Mouse (Mus musculus): ENCODE results near the gene Ccdc124. TPM values are rescaled to one million over a fixed set of nuclear protein-coding genes. Genes with fewer than 3 reads are reported as not detected.

The Ccdc124 gene
- polyA plus RNA-seq, 1 experiment from 2014 or later, result 97.3 TPM

GRCm38 (mm10) chr8:70841147-70842072, 32.3 kb downstream of the Ccdc124 start:
- 29% methylated on average over 22 of the region's 22 CpGs for WGBS
- DNase-seq (ENCODE audit: low spot score) (peak; percentile 99), ATAC-seq (replicated peaks; ENCODE audit: low FRiP score, low TSS enrichment, low read depth) (peak; percentile 6; the same call in 1 of the 2 replicates)
- Histone ChIP-seq H3K9ac (ENCODE audit: low read length) (no peak overlapping the region), H3K9me3 (ENCODE audit: control insufficient read depth, low read length) (no peaks in the 10 kb centered on the region), H3K36me3 (ENCODE audit: control insufficient read depth, insufficient read depth, low read length) (no peaks in the 10 kb centered on the region), H3K27ac (ENCODE audit: low read depth) (no peak overlapping the region), H3K4me2 (ENCODE audit: low read length) (no peak overlapping the region), H3K27me3 (replicated peaks; ENCODE audit: control insufficient read depth, insufficient read depth, low read length) (no peaks in the 10 kb centered on the region), H3K4me3 (ENCODE audit: low read depth, low read length) (no peak overlapping the region), H3K4me1 (replicated peaks; ENCODE audit: control insufficient read depth, insufficient read depth, low read length) (peaks cover 8% of the 10 kb centered on the region)

DNA sequence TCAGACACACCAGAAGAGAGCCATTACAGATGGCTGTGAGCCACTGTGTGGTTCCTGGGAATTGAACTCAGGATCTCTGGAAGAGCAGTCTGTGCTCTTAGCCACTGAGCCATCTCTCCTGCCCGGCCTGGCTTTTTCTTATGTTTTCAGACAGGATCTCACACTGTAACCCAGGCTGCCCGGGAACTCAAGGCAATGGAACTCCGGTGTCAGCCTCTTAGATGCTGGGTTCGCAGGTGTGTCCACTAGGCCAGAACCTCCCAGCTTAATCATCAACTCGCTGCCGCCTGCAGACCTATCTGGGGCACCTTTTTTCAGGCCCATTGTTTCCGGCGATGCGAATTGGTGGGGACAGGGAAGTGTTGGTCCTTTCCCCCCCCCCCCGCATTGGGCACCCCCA, 33.1 kb downstream of the Ccdc124 start:
- DNase-seq (ENCODE audit: low spot score), result no peak
- Histone ChIP-seq H3K4me2 (ENCODE audit: low read length) (0 out of 2 replicates have a peak overlapping the region, but pooled peaks have one; percentile 3), H3K9ac (ENCODE audit: low read length) (no peak overlapping the region), H3K27ac (ENCODE audit: low read depth) (peak overlapping the region; percentile 70; the same call in 1 of the 2 replicates), H3K4me3 (ENCODE audit: low read depth, low read length) (no peak overlapping the region), H3K27me3 (replicated peaks; ENCODE audit: control insufficient read depth, insufficient read depth, low read length) (no peaks in the 10 kb centered on the region), H3K9me3 (ENCODE audit: control insufficient read depth, low read length) (no peaks in the 10 kb centered on the region), H3K36me3 (ENCODE audit: control insufficient read depth, insufficient read depth, low read length) (0 out of 2 replicates have a peak, but pooled peaks cover 4% of the 10 kb centered on the region), H3K4me1 (replicated peaks; ENCODE audit: control insufficient read depth, insufficient read depth, low read length) (peaks cover 8% of the 10 kb centered on the region)
- ATAC-seq (replicated peaks; ENCODE audit: low FRiP score, low TSS enrichment, low read depth), result no peak
- 48% methylated on average over 10 of the region's 10 CpGs for WGBS

- 2% methylated on average over 55 of the region's 55 CpGs for WGBS
- ATAC-seq (replicated peaks; ENCODE audit: low FRiP score, low TSS enrichment, low read depth) (peak; percentile 97), DNase-seq (ENCODE audit: low spot score) (peak; percentile 97)
- peak within 1 kb of the TSS; percentile 79 for H3K9ac ChIP-seq (ENCODE audit: low read length)
- peaks cover 10% of the 10 kb centered on the region; the same call in 1 of the 2 replicates for H3K36me3 ChIP-seq (ENCODE audit: control insufficient read depth, insufficient read depth, low read length)
- peaks cover 7% of the 10 kb centered on the region for H3K4me1 ChIP-seq (replicated peaks; ENCODE audit: control insufficient read depth, insufficient read depth, low read length)
- no peaks in the 10 kb centered on the region for H3K9me3 ChIP-seq (ENCODE audit: control insufficient read depth, low read length)
- peak within 1 kb of the TSS; percentile 61 for H3K4me2 ChIP-seq (ENCODE audit: low read length)
- peak within 1 kb of the TSS; percentile 63 for H3K4me3 ChIP-seq (ENCODE audit: low read depth, low read length)
- H3K27ac ChIP-seq (ENCODE audit: low read depth), result peak within 1 kb of the TSS; percentile 90
- H3K27me3 ChIP-seq (replicated peaks; ENCODE audit: control insufficient read depth, insufficient read depth, low read length), result no peaks in the 10 kb centered on the region
Measured at GRCm38 (mm10) chr8:70839408-70840351, 34.1 kb downstream of the Ccdc124 start, which contains the start of gene Arrdc2. Gene Arrdc2, minus strand, starts transcription at chr8:70839720.

DNA sequence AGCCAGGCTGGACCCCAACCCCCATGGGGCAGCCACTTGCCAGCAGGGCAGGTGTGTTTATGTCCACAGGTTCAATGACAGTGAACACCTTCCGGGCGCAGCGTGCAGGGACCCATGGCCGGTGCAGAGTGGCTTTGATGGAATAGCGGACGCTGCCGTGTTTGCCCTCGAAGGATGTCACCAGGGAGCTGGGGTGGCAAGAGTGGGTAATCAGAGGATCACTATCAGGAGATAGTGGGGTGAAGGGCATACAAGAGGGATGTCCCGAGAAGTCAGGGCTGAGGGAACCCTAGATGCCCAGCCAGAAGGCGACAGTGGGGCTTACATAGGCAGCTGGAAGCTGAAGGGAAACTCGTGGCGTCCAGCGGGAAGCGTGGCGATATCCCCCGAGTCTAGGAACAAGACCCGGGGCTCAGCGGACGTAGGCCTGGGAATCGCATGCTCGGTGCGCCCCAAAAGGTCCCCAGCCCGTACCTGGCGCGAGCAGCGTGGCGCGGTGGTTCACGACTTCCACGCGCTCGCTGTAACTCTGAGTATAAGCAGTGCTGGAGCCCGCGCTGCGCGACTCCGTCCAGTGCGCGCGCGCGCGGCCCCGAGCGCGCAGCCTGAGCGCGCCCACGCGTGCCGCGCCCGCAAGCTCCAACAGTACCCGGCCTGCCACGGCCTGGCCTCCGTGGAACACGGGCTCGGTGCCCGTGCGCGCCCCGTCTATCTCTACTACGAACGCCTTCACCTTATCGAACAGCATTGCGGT, 34.9 kb downstream of the Ccdc124 start:
- Histone ChIP-seq H3K4me1 (replicated peaks; ENCODE audit: control insufficient read depth, insufficient read depth, low read length) (peaks cover 6% of the 10 kb centered on the region), H3K4me2 (ENCODE audit: low read length) (peak overlapping the region; percentile 61), H3K27ac (ENCODE audit: low read depth) (peak overlapping the region; percentile 90), H3K9ac (ENCODE audit: low read length) (peak overlapping the region; percentile 79), H3K4me3 (ENCODE audit: low read depth, low read length) (peak overlapping the region; percentile 63), H3K9me3 (ENCODE audit: control insufficient read depth, low read length) (no peaks in the 10 kb centered on the region), H3K36me3 (ENCODE audit: control insufficient read depth, insufficient read depth, low read length) (peaks cover 10% of the 10 kb centered on the region; the same call in 1 of the 2 replicates), H3K27me3 (replicated peaks; ENCODE audit: control insufficient read depth, insufficient read depth, low read length) (no peaks in the 10 kb centered on the region)
- 2% methylated on average over 66 of the region's 66 CpGs for WGBS
- peak; percentile 41 for ATAC-seq (replicated peaks; ENCODE audit: low FRiP score, low TSS enrichment, low read depth)
- DNase-seq (ENCODE audit: low spot score), result peak; percentile 76

GRCm38 (mm10) chr8:70836666-70837065, 37.1 kb downstream of the Ccdc124 start:
- H3K9me3 ChIP-seq (ENCODE audit: control insufficient read depth, low read length), result no peaks in the 10 kb centered on the region
- 89% methylated on average over 12 of the region's 12 CpGs for WGBS
- DNase-seq (ENCODE audit: low spot score), result no peak

GRCm38 (mm10) chr8:70834071-70834470, 39.7 kb downstream of the Ccdc124 start:
- no peaks in the 10 kb centered on the region for H3K9me3 ChIP-seq (ENCODE audit: control insufficient read depth, low read length)
- WGBS, result 96% methylated on average over 3 of the region's 3 CpGs

More at GRCm38 (mm10) chr8:70836666-70837065, 37.1 kb downstream of the Ccdc124 start:
- H3K4me1 ChIP-seq (replicated peaks; ENCODE audit: control insufficient read depth, insufficient read depth, low read length), result peaks cover 6% of the 10 kb centered on the region
- H3K4me3 ChIP-seq (ENCODE audit: low read depth, low read length), result no peak overlapping the region
- H3K27me3 ChIP-seq (replicated peaks; ENCODE audit: control insufficient read depth, insufficient read depth, low read length), result no peaks in the 10 kb centered on the region
- no peak overlapping the region for H3K4me2 ChIP-seq (ENCODE audit: low read length)
- H3K36me3 ChIP-seq (ENCODE audit: control insufficient read depth, insufficient read depth, low read length), result peaks cover 10% of the 10 kb centered on the region; the same call in 1 of the 2 replicates
- H3K9ac ChIP-seq (ENCODE audit: low read length), result no peak overlapping the region
- ATAC-seq (replicated peaks; ENCODE audit: low FRiP score, low TSS enrichment, low read depth), result no peak
- H3K27ac ChIP-seq (ENCODE audit: low read depth), result no peak overlapping the region

DNA sequence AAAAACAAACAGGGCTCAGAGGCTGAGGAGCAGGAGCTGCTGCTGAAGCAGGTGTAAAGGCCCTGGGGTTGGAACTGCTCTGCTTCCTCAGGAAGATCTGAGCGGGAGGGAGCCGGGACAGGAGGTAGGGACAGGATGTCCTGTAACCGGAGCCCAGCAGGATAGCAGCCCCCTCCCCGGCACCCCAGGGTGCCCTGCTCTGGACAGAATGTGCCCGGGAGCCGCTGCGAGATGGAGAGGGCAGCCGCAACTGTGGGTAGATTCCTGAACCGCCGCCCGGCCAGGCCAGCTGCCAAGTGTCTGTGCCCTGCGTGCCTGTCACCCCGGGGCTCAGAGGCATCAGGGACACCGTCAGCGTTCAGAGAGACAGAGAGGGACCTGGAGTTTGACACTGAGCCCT, 40.2 kb downstream of the Ccdc124 start:
- no peak overlapping the region for H3K9ac ChIP-seq (ENCODE audit: low read length)
- H3K36me3 ChIP-seq (ENCODE audit: control insufficient read depth, insufficient read depth, low read length), result peaks cover 10% of the 10 kb centered on the region; the same call in 1 of the 2 replicates
- ATAC-seq (replicated peaks; ENCODE audit: low FRiP score, low TSS enrichment, low read depth), result no peak
- no peak overlapping the region for H3K27ac ChIP-seq (ENCODE audit: low read depth)
- WGBS, result 56% methylated on average over 15 of the region's 15 CpGs
- H3K4me3 ChIP-seq (ENCODE audit: low read depth, low read length), result no peak overlapping the region
- H3K4me1 ChIP-seq (replicated peaks; ENCODE audit: control insufficient read depth, insufficient read depth, low read length), result peaks cover 2% of the 10 kb centered on the region
- no peaks in the 10 kb centered on the region for H3K27me3 ChIP-seq (replicated peaks; ENCODE audit: control insufficient read depth, insufficient read depth, low read length)
- H3K4me2 ChIP-seq (ENCODE audit: low read length), result no peak overlapping the region
- DNase-seq (ENCODE audit: low spot score), result no peak
- no peaks in the 10 kb centered on the region for H3K9me3 ChIP-seq (ENCODE audit: control insufficient read depth, low read length)

More at GRCm38 (mm10) chr8:70834071-70834470, 39.7 kb downstream of the Ccdc124 start:
- no peak overlapping the region for H3K4me3 ChIP-seq (ENCODE audit: low read depth, low read length)
- H3K27ac ChIP-seq (ENCODE audit: low read depth), result no peak overlapping the region
- H3K4me2 ChIP-seq (ENCODE audit: low read length), result no peak overlapping the region
- peaks cover 4% of the 10 kb centered on the region for H3K4me1 ChIP-seq (replicated peaks; ENCODE audit: control insufficient read depth, insufficient read depth, low read length)
- ATAC-seq (replicated peaks; ENCODE audit: low FRiP score, low TSS enrichment, low read depth) (no peak), DNase-seq (ENCODE audit: low spot score) (no peak)
- H3K36me3 ChIP-seq (ENCODE audit: control insufficient read depth, insufficient read depth, low read length), result peaks cover 10% of the 10 kb centered on the region; the same call in 1 of the 2 replicates
- H3K9ac ChIP-seq (ENCODE audit: low read length), result no peak overlapping the region
- H3K27me3 ChIP-seq (replicated peaks; ENCODE audit: control insufficient read depth, insufficient read depth, low read length), result no peaks in the 10 kb centered on the region
